Mouse (Mus musculus) right cerebral cortex, postnatal 10 days (tissue): ENCODE measurements around the gene H2-Q10.
"Not testable (repeated sequence)": the region's sequence is repeated elsewhere in the genome, so short reads cannot be mapped to it uniquely, and the experiment has no call there.

Source experiments
- DNase-seq, 2 experiments: peaks; one replicate each; pipeline ENCODE4 v3.0.0; 2021; ENCODE audit warnings: low spot score in 2 of 2

H2-Q10 gene

DNA sequence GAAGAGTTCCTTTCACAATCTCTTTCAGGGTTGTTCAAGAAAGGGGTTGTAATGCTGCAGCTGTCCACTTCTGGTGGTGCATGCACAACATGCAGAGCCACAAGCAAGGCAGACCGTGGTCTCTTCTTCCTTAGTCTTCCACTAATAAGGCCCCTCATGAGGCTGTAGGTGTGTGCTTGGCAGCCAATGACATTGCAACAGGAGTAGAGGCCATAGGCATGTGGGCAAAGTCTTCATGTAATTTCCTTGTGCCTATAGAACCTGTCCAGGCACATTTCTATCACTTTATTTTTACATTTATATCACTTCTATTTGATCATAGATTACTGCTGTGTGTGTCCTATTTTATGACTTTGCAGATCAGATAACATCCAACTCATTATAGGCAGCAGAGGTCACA lies 11.6 kb upstream of the H2-Q10 start:
- not testable (repeated sequence) for DNase-seq

GRCm38 (mm10) chr17:35460513-35461341 lies 9.2 kb upstream of the H2-Q10 start:
- not testable (repeated sequence) for DNase-seq

GRCm38 (mm10) chr17:35465651-35466050 lies 4.2 kb upstream of the H2-Q10 start:
- DNase-seq, result not testable (repeated sequence)

DNA sequence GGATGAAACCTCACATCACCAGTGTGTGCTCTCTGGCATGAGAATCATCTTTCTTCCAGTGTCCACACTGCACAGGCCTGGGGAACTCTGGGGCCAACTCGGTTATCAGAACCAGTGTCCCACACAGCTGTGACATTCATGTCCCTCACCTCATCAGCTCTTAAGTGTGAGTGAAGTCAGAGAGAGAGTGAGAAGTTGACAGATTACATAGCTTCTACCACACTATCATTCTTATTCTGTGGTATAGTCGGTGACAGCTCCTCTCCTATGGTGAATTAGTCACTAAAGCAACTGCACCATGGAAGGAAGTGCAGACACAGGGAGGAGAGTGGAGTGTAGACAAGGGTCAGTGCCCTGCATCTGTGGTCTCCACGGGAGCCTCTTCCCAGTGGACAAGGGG lies 953 bp upstream of the H2-Q10 start:
- DNase-seq, result not testable (repeated sequence)

- peak; percentile 37 to 69 for DNase-seq
These were observed 14.2 kb downstream of the H2-Q10 start for GRCm38 (mm10) chr17:35484066-35484465.

- no peak for DNase-seq
These were observed 15.8 kb downstream of the H2-Q10 start for GRCm38 (mm10) chr17:35485702-35486101.

DNA sequence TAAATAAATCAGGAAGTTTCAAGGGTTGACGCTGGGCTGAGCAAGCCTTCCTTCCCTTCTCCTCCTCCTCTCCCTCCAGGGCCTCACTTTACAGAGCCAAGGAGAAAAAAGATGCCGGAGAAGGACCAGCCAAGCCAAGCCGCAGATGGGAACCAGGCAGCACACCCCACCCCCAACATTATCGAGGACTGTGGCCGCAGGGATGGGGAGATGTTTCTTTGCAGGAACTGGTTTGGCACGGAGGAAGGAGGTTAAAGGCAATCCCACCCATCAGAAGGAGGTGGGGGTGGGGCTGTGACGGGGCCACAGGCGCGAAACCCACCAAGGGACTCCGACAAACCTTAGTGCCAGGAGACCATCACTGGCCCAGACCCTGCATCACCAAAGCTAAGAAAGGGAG lies 16.8 kb downstream of the H2-Q10 start:
- DNase-seq, result no peak

DNA sequence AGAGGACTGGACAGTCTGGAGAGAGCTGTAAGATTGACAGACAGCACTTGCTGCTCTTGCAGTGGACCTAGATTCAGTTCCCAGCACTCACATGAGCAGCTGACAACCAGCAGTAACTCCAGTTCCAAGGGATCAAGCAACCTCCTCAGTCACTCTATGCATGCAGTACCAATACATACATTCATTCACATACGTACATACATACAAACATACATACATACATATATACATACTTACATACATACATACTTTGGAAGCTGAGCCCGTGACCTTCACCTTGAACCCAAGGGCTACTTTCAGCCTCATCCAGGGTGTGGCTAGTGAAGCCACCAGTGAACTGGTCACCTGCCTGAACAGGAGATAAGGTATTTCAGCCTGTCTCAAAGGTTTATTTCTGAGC lies 18.2 kb downstream of the H2-Q10 start:
- DNase-seq, result no peak

- no peak for DNase-seq
These were observed 20.4 kb downstream of the H2-Q10 start for GRCm38 (mm10) chr17:35490320-35490719.

GRCm38 (mm10) chr17:35497124-35497523 lies 27.2 kb downstream of the H2-Q10 start:
- DNase-seq, result no peak

DNA sequence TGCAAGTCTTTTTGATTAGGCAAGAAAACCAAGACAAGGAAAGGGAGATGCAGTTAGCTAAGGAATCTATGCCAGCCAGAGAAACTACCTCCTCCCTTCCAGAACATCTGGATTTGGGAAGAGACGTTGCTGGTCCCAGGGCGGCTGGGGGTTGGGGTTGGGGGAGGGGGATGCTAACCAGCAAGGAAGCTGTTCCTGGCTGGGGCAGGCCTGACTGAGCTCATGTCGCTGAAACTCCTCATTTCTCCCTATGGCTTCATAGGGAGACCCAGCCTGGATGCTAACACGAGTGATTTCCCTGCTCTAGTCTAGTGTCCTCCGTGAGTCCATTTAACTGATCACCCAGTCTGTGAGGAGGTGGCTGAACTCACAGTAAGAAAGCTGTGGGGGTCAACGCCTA lies 32.3 kb downstream of the H2-Q10 start:
- DNase-seq, result no peak

- no peak for DNase-seq
These were observed 32.9 kb downstream of the H2-Q10 start for GRCm38 (mm10) chr17:35502762-35503161.

DNA sequence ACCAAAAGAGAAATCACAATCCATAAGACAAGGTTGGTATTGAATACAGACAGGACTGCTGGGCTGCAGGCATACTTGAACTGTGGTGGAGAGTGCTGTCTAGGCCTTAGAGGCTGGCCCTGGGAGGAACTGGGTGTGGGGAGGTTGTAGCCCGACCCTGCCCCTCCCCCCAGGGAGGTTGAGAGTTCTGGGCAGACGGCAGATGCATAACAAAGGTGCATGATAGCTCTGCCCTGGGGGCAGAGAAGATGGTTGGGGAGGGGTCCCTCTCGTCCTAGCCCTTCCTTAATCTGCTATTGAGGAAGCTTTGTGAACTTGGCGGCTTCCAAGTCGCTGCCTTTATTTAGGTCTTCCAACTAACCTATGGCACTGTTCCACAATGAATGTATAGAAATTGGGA lies 34.0 kb downstream of the H2-Q10 start:
- DNase-seq, result no peak

GRCm38 (mm10) chr17:35504628-35505481 lies 35.0 kb downstream of the H2-Q10 start:
- DNase-seq, result no peak

GRCm38 (mm10) chr17:35505776-35506175 lies 35.9 kb downstream of the H2-Q10 start, which contains the start of gene Pou5f1:
Pou5f1 (plus strand) TSS chr17:35506018.
- no peak for DNase-seq

GRCm38 (mm10) chr17:35506881-35507280 lies 37.0 kb downstream of the H2-Q10 start:
- DNase-seq, result no peak

DNA sequence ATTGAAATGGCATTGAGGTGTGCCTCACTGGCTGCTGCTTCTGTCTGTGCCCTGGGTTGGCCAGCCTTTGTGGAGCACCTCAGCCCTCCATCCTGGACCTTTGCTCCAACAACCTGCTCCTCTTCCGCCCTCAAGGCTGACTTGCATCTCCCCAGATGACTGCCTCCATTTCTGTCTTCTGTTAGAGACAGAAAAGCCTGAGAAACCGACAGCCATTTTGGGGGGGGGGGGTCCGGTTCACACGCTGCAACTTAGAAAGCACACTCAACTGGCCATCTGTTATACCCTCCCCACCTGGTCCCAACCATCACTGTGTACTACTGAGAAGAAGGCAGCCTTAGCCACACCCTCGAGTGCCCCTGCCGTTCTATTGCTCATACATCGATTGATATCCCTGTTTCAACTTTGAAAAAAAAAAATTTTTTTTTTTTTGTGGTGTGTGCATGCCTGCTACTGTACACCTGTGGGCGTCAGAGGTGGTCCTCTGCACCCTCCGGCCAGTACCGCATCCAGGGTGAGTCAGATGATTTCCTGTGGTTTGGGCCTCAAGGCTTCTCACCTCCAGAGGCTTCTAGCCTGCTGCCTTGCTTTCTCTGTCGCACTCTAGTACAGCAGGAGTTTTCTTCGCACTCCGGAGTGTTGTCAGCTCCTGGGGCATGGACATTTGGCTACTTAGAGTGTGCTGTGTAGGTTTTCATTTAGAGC lies 37.8 kb downstream of the H2-Q10 start:
- DNase-seq, result no peak

- not testable (repeated sequence) for DNase-seq
These were observed 38.4 kb downstream of the H2-Q10 start for GRCm38 (mm10) chr17:35508279-35508678.

- DNase-seq, result no peak
These were observed 39.4 kb downstream of the H2-Q10 start for GRCm38 (mm10) chr17:35509284-35509683.

DNA sequence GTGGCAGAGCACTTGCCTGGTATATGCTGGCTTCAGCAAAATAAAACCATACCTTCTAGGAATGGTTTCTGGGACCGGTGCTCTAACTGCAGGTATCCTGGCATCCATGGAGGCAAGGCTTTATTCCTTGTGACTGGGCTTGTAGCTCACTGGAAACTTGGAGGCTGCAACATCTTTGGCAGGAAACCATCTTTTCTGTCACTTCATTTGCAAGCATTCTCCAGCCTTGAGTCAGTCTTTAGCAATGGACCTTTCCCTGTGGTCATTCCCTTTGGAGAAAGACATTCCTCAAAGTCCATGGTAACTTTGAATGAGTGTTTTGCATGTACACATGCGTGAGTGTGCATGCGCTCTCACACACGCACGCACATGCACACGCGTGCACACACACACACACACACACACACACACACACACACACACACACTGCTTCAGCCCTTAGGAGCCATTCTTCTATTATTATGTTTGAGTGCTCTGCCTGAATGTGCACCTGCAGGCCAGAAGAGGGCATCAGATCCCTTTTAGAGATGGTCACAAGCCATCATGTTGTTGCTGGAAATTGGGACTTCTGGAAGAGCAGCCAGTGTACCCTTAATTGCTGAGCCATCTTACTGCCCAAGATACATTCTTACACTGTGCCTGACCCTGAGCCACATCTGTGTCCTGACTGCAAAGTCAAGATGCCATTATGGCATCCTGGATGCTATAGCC lies 43.2 kb downstream of the H2-Q10 start:
- peak in 1 of 2 experiments; percentile 33 for DNase-seq

GRCm38 (mm10) chr17:35513886-35514285 lies 44.0 kb downstream of the H2-Q10 start:
- peak in 1 of 2 experiments; percentile 69 for DNase-seq
